Mouse (Mus musculus) C2C12 (cell line): ENCODE data around the gene Ammecr1.

ENCODE experiments used
- CEBPB ChIP-seq: IDR thresholded peaks from one replicate; pipeline ENCODE4 v1.6.1; 2011; ENCODE audit warnings: low read depth, mild to moderate bottlenecking, control low read depth, moderate library complexity
- CTCF ChIP-seq: IDR thresholded peaks from one replicate; pipeline ENCODE4 v1.5.1; 2011; ENCODE audit not compliant: control insufficient read depth, insufficient read depth, insufficient read length
- MAX ChIP-seq: IDR thresholded peaks from one replicate; pipeline ENCODE4 v1.6.1; 2011; ENCODE audit warnings: mild to moderate bottlenecking, control low read depth
- MYOD1 ChIP-seq: IDR thresholded peaks from one replicate; pipeline ENCODE4 v1.6.1; 2011; ENCODE audit warnings: low read depth; ENCODE audit not compliant: control insufficient read depth, insufficient read length
- USF1 ChIP-seq: IDR thresholded peaks from one replicate; pipeline ENCODE4 v1.6.1; 2011; ENCODE audit warnings: low read depth, mild to moderate bottlenecking, control low read depth, moderate library complexity

DNA sequence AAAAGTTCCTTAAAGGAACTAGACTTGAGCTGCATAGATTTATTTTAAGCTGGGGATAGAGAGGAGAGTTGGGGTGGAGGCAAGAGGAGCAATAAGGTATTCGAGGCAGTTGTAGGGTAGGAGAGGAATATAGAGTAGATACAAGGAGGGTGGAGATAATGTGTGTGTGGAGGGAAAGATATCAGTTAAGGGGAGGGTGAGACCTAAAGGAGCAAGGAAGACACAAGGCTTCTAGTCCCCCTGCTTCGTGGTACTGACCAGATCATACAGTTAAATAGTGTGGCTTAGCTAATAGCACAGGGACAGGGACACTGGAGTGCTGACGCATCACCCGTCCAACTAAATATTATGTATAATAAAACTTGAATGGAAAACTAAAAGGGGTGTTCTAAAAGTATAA is 45.3 kb upstream of the Ammecr1 start:
- TF ChIP-seq CTCF = no peak
- no peak for TF ChIP-seq MYOD1
- TF ChIP-seq USF1 = no peak
- TF ChIP-seq CEBPB = no peak
- no peak for TF ChIP-seq MAX
